Mouse (Mus musculus) ES-Bruce4 (cell line): ENCODE data around the gene Trim56.

ENCODE experiments used
- CTCF ChIP-seq: IDR thresholded peaks from one replicate; pipeline ENCODE4 v1.8.1; 2011; ENCODE audit warnings: low read depth, low read length
- POLR2A ChIP-seq: IDR thresholded peaks from one replicate; pipeline ENCODE4 v1.8.1; 2011; ENCODE audit warnings: low read length; ENCODE audit not compliant: insufficient read depth

DNA sequence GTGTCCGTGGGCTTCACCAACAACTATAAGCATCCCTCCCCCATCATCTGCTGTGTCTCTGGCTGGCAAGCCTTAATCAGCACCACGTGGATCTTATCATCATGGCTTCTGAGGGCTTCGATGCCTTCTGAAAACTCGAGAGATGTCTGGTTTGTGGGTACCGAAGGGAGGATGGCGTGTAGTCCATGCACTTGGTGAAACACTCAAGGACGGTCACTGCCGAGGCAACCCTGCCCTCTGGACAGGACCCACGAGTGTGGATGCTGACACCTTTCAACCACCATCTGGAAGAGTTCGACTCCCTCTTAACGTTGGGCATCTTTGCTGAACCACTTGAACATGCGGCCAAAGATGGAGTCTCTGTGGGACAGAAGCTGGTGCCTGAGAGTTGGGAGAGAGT lies 5.1 kb downstream of the Trim56 start:
- TF ChIP-seq CTCF (no peak), POLR2A (no peak)
